Mouse (Mus musculus): ENCODE results near the gene Pagr1b.
A peak's percentile ranks its signal among the peaks of the same experiment; 100 is the strongest.

DNA sequence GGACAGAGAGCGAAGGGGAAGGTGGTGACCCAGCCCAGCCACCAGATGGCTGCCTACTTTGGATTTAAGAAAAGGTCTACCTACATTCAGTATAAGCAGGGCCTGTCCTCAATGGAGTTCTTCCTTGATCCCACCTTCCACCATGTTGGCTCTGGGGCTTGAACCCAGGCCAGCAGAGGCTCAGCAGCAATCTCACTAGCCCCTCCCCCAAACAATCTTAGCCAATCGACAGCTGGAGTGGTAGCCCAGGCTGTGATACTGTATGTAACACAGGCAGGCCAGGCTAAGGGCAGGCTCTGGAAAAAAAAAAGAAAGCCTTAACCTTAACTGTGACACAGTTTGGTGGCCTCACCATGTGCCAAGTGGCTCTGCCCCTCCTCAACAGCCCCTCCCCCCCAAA, 4.6 kb downstream of the Pagr1b start:
- TF ChIP-seq CTCF (IDR thresholded peaks at IDR 0.05; ENCODE audit: low read depth, low read length) (peak; percentile 13; the same call in 1 of the 2 replicates), POLR2A (IDR thresholded peaks at IDR 0.05; ENCODE audit: borderline replicate concordance, low read depth, low read length) (no peak)

Data from bone marrow macrophage, adult 2 months (primary cell).